In the genomic region with DNA sequence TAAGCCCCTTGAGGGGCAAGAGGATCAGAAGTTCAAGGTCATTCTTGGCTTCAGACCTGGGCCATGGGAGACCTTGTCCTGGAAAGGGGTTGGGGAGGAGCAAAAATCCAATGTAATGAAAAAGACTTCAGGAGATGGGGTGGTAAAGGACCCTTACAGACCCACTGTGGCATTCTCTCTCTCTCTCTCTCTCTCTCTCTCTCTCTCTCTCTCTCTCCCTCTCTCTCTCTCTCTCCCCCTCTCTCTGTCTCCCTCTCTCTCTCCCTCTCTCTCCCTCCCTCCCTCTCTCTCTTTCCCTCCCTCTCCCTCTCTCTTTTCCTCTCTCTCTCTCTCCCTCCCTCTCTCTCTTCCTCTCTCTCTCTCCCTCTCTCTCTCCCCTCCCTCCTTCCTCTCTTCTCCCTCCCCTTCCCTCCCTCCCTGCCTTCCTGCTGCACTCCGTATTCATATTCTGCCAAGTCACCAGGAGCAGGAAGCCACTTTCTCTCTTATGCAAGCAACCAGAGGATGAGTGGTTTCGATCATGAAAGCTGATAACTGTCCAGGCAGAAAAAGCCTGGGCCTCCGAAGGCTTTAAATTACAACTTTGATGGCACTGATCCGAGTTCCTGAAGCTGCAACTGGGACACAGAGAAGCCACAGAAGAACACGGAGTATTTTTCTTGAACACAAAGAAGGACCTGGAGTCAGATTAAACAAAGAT, we compare ENCODE assay signal across 10 mouse cellular contexts.
DNase-seq lines count a peak whose midpoint lies in the region; ATAC-seq lines count a peak whose summit lies in the region.
"Had no signal": no experiment of that assay in that cellular context is flagged by ENCODE, and none has a peak within 500 bp of the region (broad histone marks: within the 10 kb centered on the region; RNA-seq: fewer than 3 reads in every experiment).

No protein-coding gene starts in this region.

- H3K9me3 ChIP-seq in heart, embryonic 12.5 days (replicated peaks), result peaks cover 3% of the 10 kb centered on the region; the same call in 1 of the 2 replicates
- no peaks in the 10 kb centered on the region for H3K9me3 ChIP-seq in liver, embryonic 12.5 days (replicated peaks)
- no peaks in the 10 kb centered on the region for H3K9me3 ChIP-seq in forebrain, embryonic 14.5 days (replicated peaks; ENCODE audit: control insufficient read depth, low read length)
- H3K9me3 ChIP-seq: hindbrain, embryonic 12.5 days had no signal

- no peak for ATAC-seq in heart, embryonic 12.5 days (ENCODE audit: insufficient number of reproducible peaks, low FRiP score)
- peak; percentile 32 for ATAC-seq in activated CD4-positive, CD25-positive, alpha-beta regulatory T cell, adult 4 months
- ATAC-seq in liver, embryonic 12.5 days, result no peak
- ATAC-seq in forebrain, embryonic 14.5 days, result no peak

- DNase-seq in heart, adult 8-10 months (ENCODE audit: low spot score), result no peak
- peak; percentile 98 for DNase-seq in 416B (ENCODE audit: low read depth)
- DNase-seq in ovary, postnatal 14 days (ENCODE audit: low spot score), result no peak
- DNase-seq in forebrain, embryonic 14.5 days (ENCODE audit: low spot score), result no peak
- no peak for DNase-seq in left cerebral cortex, adult 8-10 months (ENCODE audit: low spot score in 2 of 2)

- H3K27me3 ChIP-seq in heart, embryonic 12.5 days (replicated peaks), result no peaks in the 10 kb centered on the region
- no peaks in the 10 kb centered on the region for H3K27me3 ChIP-seq in liver, embryonic 12.5 days (replicated peaks)
- no peaks in the 10 kb centered on the region for H3K27me3 ChIP-seq in forebrain, embryonic 14.5 days (replicated peaks; ENCODE audit: control insufficient read depth, insufficient read depth, low read length)
- H3K27me3 ChIP-seq: hindbrain, embryonic 12.5 days; limb, embryonic 12.5 days had no signal

- H3K9ac ChIP-seq in heart, embryonic 12.5 days, result peak overlapping the region; percentile 21; the same call in 1 of the 2 replicates
- no peak overlapping the region for H3K9ac ChIP-seq in liver, embryonic 12.5 days
- H3K9ac ChIP-seq in forebrain, embryonic 14.5 days (ENCODE audit: low read length), result no peak overlapping the region
- H3K9ac ChIP-seq: hindbrain, embryonic 12.5 days; limb, embryonic 12.5 days had no signal

- no peak overlapping the region for H3K4me2 ChIP-seq in heart, embryonic 12.5 days
- H3K4me2 ChIP-seq in liver, embryonic 12.5 days, result peak overlapping the region; percentile 25; the same call in 1 of the 2 replicates
- H3K4me2 ChIP-seq in forebrain, embryonic 14.5 days (ENCODE audit: low read length), result no peak overlapping the region
- H3K4me2 ChIP-seq: hindbrain, embryonic 12.5 days; limb, embryonic 12.5 days had no signal

- H3K27ac ChIP-seq in heart, embryonic 12.5 days (ENCODE audit: poor library complexity, severe bottlenecking), result no peak overlapping the region
- no peak overlapping the region for H3K27ac ChIP-seq in liver, embryonic 12.5 days
- H3K27ac ChIP-seq in forebrain, embryonic 14.5 days (ENCODE audit: low read depth, low read length), result no peak overlapping the region
- H3K27ac ChIP-seq: hindbrain, embryonic 12.5 days; limb, embryonic 12.5 days had no signal

- H3K4me1 ChIP-seq in heart, embryonic 12.5 days (replicated peaks), result 0 out of 2 replicates have a peak, but pooled peaks cover 7% of the 10 kb centered on the region
- peaks cover 13% of the 10 kb centered on the region for H3K4me1 ChIP-seq in liver, embryonic 12.5 days
- no peaks in the 10 kb centered on the region for H3K4me1 ChIP-seq in forebrain, embryonic 14.5 days (ENCODE audit: control insufficient read depth, insufficient read depth, low read length)
- H3K4me1 ChIP-seq: hindbrain, embryonic 12.5 days; limb, embryonic 12.5 days had no signal

- H3K4me3 ChIP-seq in heart, embryonic 12.5 days, result no peak overlapping the region
- no peak overlapping the region for H3K4me3 ChIP-seq in liver, embryonic 12.5 days
- H3K4me3 ChIP-seq in forebrain, embryonic 14.5 days (ENCODE audit: low read depth, low read length), result no peak overlapping the region
- H3K4me3 ChIP-seq: hindbrain, embryonic 12.5 days; limb, embryonic 12.5 days had no signal

- 18% methylated on average over 5 of the region's 5 CpGs for WGBS in heart, embryonic 12.5 days
- 3% methylated on average over 5 of the region's 5 CpGs for WGBS in liver, embryonic 12.5 days (ENCODE audit: insufficient replicate concordance)
- WGBS in forebrain, embryonic 14.5 days, result 54% methylated on average over 5 of the region's 5 CpGs

- H3K36me3 ChIP-seq in heart, embryonic 12.5 days, result no peaks in the 10 kb centered on the region
- H3K36me3 ChIP-seq in liver, embryonic 12.5 days, result no peaks in the 10 kb centered on the region
- no peaks in the 10 kb centered on the region for H3K36me3 ChIP-seq in forebrain, embryonic 14.5 days (ENCODE audit: control insufficient read depth, insufficient read depth, low read length)
- H3K36me3 ChIP-seq: hindbrain, embryonic 12.5 days; limb, embryonic 12.5 days had no signal
